Mouse (Mus musculus) limb, embryonic 15.5 days (tissue): ENCODE data around the gene Zfp955a. TPM values are rescaled to one million over a fixed set of nuclear protein-coding genes. Genes with fewer than 3 reads are reported as not detected.
"Not testable (repeated sequence)": the region's sequence is repeated elsewhere in the genome, so short reads cannot be mapped to it uniquely, and the experiment has no call there.

Experiments used
- ATAC-seq: fragments of 200-750 bp; cut with Nextera tagmentation; 2 replicates; pipeline ENCODE4 v1.8.0; 2017; ENCODE audit warnings: low read depth, moderate TSS enrichment; ENCODE audit not compliant: insufficient number of reproducible peaks, low FRiP score, low TSS enrichment
- H3K27ac ChIP-seq: fragments of 300-500 bp; sonication (generic); 2 replicates; pipeline ENCODE4 v1.5.1; 2015; ENCODE audit warnings: moderate library complexity, mild to moderate bottlenecking, inconsistent platforms
- H3K27me3 ChIP-seq: fragments of 300-500 bp; sonication (generic); 2 replicates; pipeline ENCODE4 v1.6.1; 2015; ENCODE audit warnings: inconsistent platforms
- H3K36me3 ChIP-seq: fragments of 300-500 bp; sonication (generic); 2 replicates; pipeline ENCODE4 v1.6.1; 2015; ENCODE audit warnings: inconsistent platforms
- H3K4me1 ChIP-seq: fragments of 300-500 bp; sonication (generic); 2 replicates; pipeline ENCODE4 v1.6.1; 2015; ENCODE audit warnings: inconsistent platforms
- H3K4me2 ChIP-seq: fragments of 300-500 bp; sonication (generic); 2 replicates; pipeline ENCODE4 v1.6.1; 2015; ENCODE audit warnings: mild to moderate bottlenecking, inconsistent platforms
- H3K4me3 ChIP-seq: fragments of 300-500 bp; sonication (generic); 2 replicates; pipeline ENCODE4 v1.5.1; 2015; ENCODE audit warnings: mild to moderate bottlenecking, inconsistent platforms
- H3K9ac ChIP-seq: fragments of 300-500 bp; sonication (generic); 2 replicates; pipeline ENCODE4 v1.6.1; 2015; ENCODE audit warnings: inconsistent platforms
- H3K9me3 ChIP-seq: fragments of 300-500 bp; sonication (generic); 2 replicates; pipeline ENCODE4 v1.6.1; 2016; ENCODE audit warnings: inconsistent platforms
- WGBS: fragments of 180-500 bp; shearing (Covaris S2); methylation state at CpG from one replicate; pipeline ENCODE4 v1.1.7; 2015; 5-methylcytosine and 5-hydroxymethylcytosine counted together
- polyA plus RNA-seq: library from polyadenylated mRNA; unstranded; fragments of >200 nt; fragmentation: Nextera tagmentation; extraction: Ambion mirVana; gene quantifications from 2 replicates; pipeline ENCODE4 v1.2.1, GENCODE M21; 2015

The Zfp955a gene
- 16.9 and 18.4 TPM in 2 replicates for polyA plus RNA-seq

DNA sequence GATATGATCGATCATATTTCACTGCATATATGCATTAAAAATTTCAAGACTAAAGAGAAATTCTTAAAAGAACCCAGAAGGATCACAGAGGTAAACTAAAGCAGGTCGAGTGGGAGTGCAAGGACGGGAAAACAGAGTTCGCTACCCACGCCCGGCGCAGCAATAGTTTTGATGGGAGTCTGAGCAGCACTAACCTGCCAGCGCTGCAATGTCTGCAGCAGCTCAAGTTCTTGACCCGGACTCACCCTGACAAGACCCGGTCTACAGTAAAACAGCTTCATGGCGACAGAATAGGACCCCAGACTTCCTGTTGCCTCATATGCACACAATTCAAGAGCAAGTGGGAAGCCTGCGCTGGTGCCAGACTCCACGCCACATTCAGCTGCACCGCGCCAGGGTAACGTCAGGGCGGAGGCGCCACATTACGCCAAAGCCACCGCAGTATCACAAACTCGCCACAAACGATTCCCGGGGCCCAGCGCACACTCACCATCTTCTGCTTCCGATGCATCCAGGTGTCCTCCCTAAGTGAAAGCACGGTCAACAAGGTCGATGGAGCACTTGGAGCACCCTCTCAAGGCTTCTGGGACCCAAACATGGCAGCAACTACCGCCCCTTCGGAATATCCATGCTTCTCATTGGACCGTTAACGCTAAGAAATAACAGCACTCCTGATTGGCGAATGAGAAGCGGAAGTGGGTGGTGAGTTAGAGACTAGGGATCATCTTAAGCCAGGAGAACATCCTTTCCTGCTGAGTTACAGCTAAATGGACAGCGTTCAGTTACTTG is at the start of gene Zfp955a:
Gene Zfp955a, minus strand, starts transcription at position 616 of the 789 bp plus-strand sequence.
- peak; percentile 95 for ATAC-seq
- H3K27ac ChIP-seq, H3K27me3 ChIP-seq, H3K36me3 ChIP-seq, H3K9ac ChIP-seq, H3K4me1 ChIP-seq, H3K4me3 ChIP-seq, H3K9me3 ChIP-seq, H3K4me2 ChIP-seq: not testable (repeated sequence)
- 39% methylated on average over 1 of the region's 34 CpGs for WGBS

DNA sequence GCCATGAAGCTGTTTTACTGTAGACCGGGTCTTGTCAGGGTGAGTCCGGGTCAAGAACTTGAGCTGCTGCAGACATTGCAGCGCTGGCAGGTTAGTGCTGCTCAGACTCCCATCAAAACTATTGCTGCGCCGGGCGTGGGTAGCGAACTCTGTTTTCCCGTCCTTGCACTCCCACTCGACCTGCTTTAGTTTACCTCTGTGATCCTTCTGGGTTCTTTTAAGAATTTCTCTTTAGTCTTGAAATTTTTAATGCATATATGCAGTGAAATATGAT is 34.9 kb upstream of the Zfp955a start:
- H3K9me3 ChIP-seq, ATAC-seq, H3K4me2 ChIP-seq, H3K9ac ChIP-seq, H3K4me3 ChIP-seq, H3K36me3 ChIP-seq, H3K27ac ChIP-seq, H3K27me3 ChIP-seq, H3K4me1 ChIP-seq: not testable (repeated sequence)
- WGBS = no CpG with 5 or more reads among the region's 9 CpGs

DNA sequence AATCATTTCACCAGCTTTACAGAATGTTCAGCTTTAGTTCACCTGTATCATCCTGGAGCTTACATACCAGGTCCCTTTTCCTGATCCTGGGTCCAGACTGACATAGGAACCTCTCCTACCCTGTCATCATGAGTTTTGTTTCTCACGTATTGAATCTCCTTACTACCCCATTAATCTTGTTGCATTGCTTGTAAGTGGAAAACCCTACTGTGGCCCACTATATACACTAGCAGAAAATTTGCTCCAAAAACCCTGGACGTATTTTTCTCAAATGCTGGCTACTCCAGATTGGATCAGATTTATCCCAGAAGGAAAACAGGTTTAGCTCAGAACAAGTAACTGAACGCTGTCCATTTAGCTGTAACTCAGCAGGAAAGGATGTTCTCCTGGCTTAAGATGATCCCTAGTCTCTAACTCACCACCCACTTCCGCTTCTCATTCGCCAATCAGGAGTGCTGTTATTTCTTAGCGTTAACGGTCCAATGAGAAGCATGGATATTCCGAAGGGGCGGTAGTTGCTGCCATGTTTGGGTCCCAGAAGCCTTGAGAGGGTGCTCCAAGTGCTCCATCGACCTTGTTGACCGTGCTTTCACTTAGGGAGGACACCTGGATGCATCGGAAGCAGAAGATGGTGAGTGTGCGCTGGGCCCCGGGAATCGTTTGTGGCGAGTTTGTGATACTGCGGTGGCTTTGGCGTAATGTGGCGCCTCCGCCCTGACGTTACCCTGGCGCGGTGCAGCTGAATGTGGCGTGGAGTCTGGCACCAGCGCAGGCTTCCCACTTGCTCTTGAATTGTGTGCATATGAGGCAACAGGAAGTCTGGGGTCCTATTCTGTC is 34.3 kb upstream of the Zfp955a start, which contains the start of gene Zfp955b:
Gene Zfp955b, plus strand, starts transcription at position 506 of the 837 bp plus-strand sequence.
- not testable (repeated sequence) for H3K9ac ChIP-seq, H3K27ac ChIP-seq, H3K9me3 ChIP-seq, H3K4me2 ChIP-seq, H3K4me3 ChIP-seq, H3K4me1 ChIP-seq, H3K27me3 ChIP-seq, H3K36me3 ChIP-seq
- no CpG with 5 or more reads among the region's 25 CpGs for WGBS
- peak; percentile 98 for ATAC-seq

DNA sequence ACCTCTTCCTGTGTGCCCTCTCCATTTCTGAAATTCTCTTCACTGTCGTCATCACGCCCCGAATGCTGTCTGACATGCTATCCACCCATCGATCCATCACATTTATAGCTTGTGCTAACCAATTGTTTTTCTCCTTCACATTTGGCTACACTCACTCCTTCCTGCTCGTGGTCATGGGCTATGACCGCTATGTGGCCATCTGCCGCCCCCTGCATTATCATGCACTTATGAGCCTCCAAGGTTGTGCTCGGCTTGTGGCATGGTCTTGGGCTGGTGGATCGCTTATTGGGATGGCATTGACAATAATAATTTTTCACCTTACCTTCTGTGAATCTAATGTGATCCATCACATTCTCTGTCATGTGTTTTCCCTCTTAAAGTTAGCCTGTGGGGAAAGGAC is 14.0 kb upstream of the Zfp955a start:
- no peak overlapping the region for H3K4me3 ChIP-seq
- H3K27ac ChIP-seq = no peak overlapping the region
- 85% methylated on average over 9 of the region's 9 CpGs for WGBS

DNA sequence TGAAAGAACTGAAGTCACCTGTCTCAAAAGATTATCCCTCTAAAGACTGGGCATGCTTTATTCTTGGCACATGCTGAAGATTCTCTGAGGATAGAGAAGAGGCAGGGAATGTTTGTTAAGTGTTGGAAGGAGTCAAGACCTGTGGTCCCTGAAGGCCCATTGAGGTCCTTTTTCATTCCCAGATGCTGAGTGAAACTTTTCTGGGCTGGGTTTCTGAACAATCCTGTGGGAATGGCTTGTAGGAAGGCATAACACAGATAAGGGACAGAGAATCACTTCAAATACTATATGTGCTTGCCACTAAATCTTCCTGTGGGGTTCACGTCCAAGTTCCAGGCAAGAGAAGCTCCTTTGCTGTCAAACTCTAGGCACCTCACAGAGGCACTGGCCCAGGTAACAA is 9.4 kb upstream of the Zfp955a start, which contains the start of gene Olfr63:
Gene Olfr63, plus strand, starts transcription at position 301 of the 400 bp plus-strand sequence.
- H3K9ac ChIP-seq = no peak within 1 kb of the TSS
- H3K9me3 ChIP-seq = no peaks in the 10 kb centered on the region
- no peaks in the 10 kb centered on the region for H3K36me3 ChIP-seq
- ATAC-seq = no peak
- 74% methylated on average over 1 of the region's 1 CpGs for WGBS
- no peaks in the 10 kb centered on the region for H3K4me1 ChIP-seq
- no peaks in the 10 kb centered on the region; the same call in 1 of the 2 replicates for H3K27me3 ChIP-seq
- H3K4me3 ChIP-seq = no peak within 1 kb of the TSS
- no peak within 1 kb of the TSS for H3K4me2 ChIP-seq
- no peak within 1 kb of the TSS for H3K27ac ChIP-seq

More for the DNA sequence above, 14.0 kb upstream of the Zfp955a start:
- Histone ChIP-seq H3K4me2 (no peak overlapping the region), H3K4me1 (no peaks in the 10 kb centered on the region), H3K36me3 (no peaks in the 10 kb centered on the region), H3K9me3 (no peaks in the 10 kb centered on the region), H3K9ac (no peak overlapping the region), H3K27me3 (no peaks in the 10 kb centered on the region)
- no peak for ATAC-seq

DNA sequence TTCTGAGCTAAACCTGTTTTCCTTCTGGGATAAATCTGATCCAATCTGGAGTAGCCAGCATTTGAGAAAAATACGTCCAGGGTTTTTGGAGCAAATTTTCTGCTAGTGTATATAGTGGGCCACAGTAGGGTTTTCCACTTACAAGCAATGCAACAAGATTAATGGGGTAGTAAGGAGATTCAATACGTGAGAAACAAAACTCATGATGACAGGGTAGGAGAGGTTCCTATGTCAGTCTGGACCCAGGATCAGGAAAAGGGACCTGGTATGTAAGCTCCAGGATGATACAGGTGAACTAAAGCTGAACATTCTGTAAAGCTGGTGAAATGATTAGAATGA is 343 bp upstream of the Zfp955a start:
- WGBS = no CpG with 5 or more reads among the region's 2 CpGs
- H3K36me3 ChIP-seq, H3K27ac ChIP-seq, ATAC-seq, H3K9me3 ChIP-seq, H3K4me3 ChIP-seq, H3K9ac ChIP-seq, H3K4me1 ChIP-seq, H3K27me3 ChIP-seq, H3K4me2 ChIP-seq: not testable (repeated sequence)

DNA sequence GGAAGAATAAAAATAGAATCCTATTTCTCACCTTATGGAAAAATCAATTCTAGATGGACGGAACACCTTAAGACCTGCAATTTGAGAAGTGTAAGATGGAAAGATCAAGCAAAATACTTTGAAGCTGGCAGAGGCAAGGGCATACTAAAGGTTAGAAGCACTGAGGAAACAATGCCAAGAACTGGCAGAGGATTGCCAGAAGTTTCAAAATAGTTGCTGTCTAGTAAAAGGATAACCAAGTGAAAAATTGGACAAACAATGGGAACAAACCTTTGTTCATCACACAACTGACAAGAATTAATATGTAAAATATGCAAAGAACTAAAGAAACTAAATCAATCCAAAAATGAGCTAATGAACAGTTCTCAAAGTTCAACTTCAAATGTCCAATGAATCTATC is 18.3 kb downstream of the Zfp955a start:
- not testable (repeated sequence) for H3K4me2 ChIP-seq, H3K4me3 ChIP-seq, H3K9me3 ChIP-seq, H3K27ac ChIP-seq, H3K9ac ChIP-seq, H3K27me3 ChIP-seq, H3K4me1 ChIP-seq, ATAC-seq
- H3K36me3 ChIP-seq = peaks cover 17% of the 10 kb centered on the region
- 95% methylated on average over 1 of the region's 1 CpGs for WGBS

DNA sequence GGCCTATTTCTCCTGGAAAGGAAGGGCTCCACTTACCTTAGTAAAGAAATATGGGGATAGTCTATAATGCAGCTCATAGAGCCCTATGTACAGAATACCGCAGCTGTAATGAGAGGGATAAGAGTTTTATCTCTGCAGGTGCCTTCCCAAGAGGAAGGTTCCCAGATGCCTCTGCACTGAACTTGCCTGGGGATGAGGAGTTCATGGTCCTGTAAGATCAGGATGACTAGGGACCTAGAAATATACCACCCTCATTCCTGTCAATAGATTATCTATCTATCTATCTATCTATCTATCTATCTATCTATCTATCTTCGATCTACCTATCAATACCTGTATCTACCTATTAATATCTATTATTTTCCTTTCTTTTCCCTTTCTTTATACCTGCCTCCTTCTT is 33.4 kb downstream of the Zfp955a start, which contains the start of gene Olfr1564:
Gene Olfr1564, minus strand, starts transcription at position 101 of the 400 bp plus-strand sequence.
- whole genome bisulfite sequencing = 81% methylated on average over 2 of the region's 2 CpGs
- H3K9me3 ChIP-seq = no peaks in the 10 kb centered on the region
- H3K36me3 ChIP-seq = no peaks in the 10 kb centered on the region
- no peaks in the 10 kb centered on the region for H3K4me1 ChIP-seq
- no peak within 1 kb of the TSS for H3K9ac ChIP-seq
- H3K27me3 ChIP-seq = no peaks in the 10 kb centered on the region
- H3K4me2 ChIP-seq = no peak within 1 kb of the TSS
- no peak within 1 kb of the TSS for H3K4me3 ChIP-seq
- no peak within 1 kb of the TSS for H3K27ac ChIP-seq
- ATAC-seq = no peak

DNA sequence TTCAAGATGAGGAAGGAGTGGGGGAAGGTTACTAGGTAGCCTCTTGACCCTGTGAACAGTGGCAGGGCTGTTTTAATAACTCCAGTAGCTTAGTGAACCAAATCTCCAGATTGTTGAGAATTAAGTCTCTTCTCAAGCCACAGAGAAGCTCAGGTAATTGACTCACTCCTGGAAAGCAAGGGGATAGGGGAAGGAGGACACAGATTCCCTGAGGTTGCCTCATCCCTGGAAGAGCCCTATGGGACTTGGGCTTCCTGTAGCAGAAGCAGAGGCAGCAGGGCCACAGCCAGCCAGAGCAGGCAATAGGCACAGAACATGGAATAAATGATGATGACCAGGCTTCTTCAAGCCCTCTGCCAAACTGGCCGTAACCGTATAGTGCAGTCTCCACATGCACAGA is 63.9 kb downstream of the Zfp955a start, which contains the start of gene Olfr239:
Gene Olfr239, plus strand, starts transcription at position 301 of the 400 bp plus-strand sequence.
- not testable (repeated sequence) for H3K9me3 ChIP-seq, H3K4me3 ChIP-seq, H3K27ac ChIP-seq, H3K9ac ChIP-seq, ATAC-seq, H3K4me2 ChIP-seq, H3K27me3 ChIP-seq, H3K36me3 ChIP-seq, H3K4me1 ChIP-seq
- no CpG with 5 or more reads among the region's 2 CpGs for WGBS

Other genes starting within 250 kb of the Zfp955a start
- gene Zfp763, start 221.7 kb downstream of the Zfp955a start, polyA plus RNA-seq = 13.1 and 13.8 TPM in 2 replicates
- not detected in 2 replicates for gene 4921501E09Rik, start 187.1 kb downstream of the Zfp955a start, polyA plus RNA-seq
- 9.8 and 10.0 TPM in 2 replicates for gene Zfp563, start 165.8 kb downstream of the Zfp955a start, polyA plus RNA-seq
- 0.14 and 0.16 TPM in 2 replicates for gene Morc2b, start 115.5 kb downstream of the Zfp955a start, polyA plus RNA-seq
- not detected in 2 replicates for gene Olfr55, start 86.7 kb downstream of the Zfp955a start, polyA plus RNA-seq
- gene Olfr239, start 63.8 kb downstream of the Zfp955a start, polyA plus RNA-seq = not detected in 2 replicates
- not detected in 2 replicates for gene Olfr1564, start 33.5 kb downstream of the Zfp955a start, polyA plus RNA-seq
- 0.03 TPM in 1 of 2 replicates, not detected in the other for gene Olfr63, start 9.5 kb upstream of the Zfp955a start, polyA plus RNA-seq
- 13.2 and 15.3 TPM in 2 replicates for gene Zfp955b, start 34.4 kb upstream of the Zfp955a start, polyA plus RNA-seq
- gene Zfp81, start 103.7 kb upstream of the Zfp955a start, polyA plus RNA-seq = 8.4 and 9.0 TPM in 2 replicates
- gene Zfp101, start 139.5 kb upstream of the Zfp955a start, polyA plus RNA-seq = 17.2 and 17.6 TPM in 2 replicates
- gene Actl9, start 177.8 kb upstream of the Zfp955a start, polyA plus RNA-seq = 0.18 TPM in 1 of 2 replicates, not detected in the other